Mouse (Mus musculus) forebrain, embryonic 16.5 days (tissue): Measurements from ENCODE around the gene Chek2. TPM values are rescaled to one million over a fixed set of nuclear protein-coding genes. Genes with fewer than 3 reads are reported as not detected.

Experiments
- ATAC-seq: fragments of 200-750 bp; cut with Nextera tagmentation; 2 replicates; pipeline ENCODE4 v1.8.0; 2017; ENCODE audit warnings: mild to moderate bottlenecking, moderate library complexity
- H3K27ac ChIP-seq: fragments of 300-500 bp; sonication (generic); 2 replicates; pipeline ENCODE4 v1.5.1; 2014; ENCODE audit warnings: low read length, control low read depth
- H3K27me3 ChIP-seq: fragments of 300-500 bp; sonication (generic); replicated peaks from 2 replicates; pipeline ENCODE4 v1.6.1; 2014; ENCODE audit warnings: low read length; ENCODE audit not compliant: control insufficient read depth, insufficient read depth
- H3K36me3 ChIP-seq: fragments of 300-500 bp; sonication (generic); 2 replicates; pipeline ENCODE4 v1.6.1; 2014; ENCODE audit not compliant: control insufficient read depth, insufficient read depth
- H3K4me1 ChIP-seq: fragments of 300-500 bp; sonication (generic); replicated peaks from 2 replicates; pipeline ENCODE4 v1.6.1; 2014; ENCODE audit warnings: low read length; ENCODE audit not compliant: control insufficient read depth, insufficient read depth
- H3K4me2 ChIP-seq: fragments of 300-500 bp; sonication (generic); 2 replicates; pipeline ENCODE4 v1.6.1; 2014; ENCODE audit warnings: mild to moderate bottlenecking, low read length, control low read depth
- H3K4me3 ChIP-seq: fragments of 300-500 bp; sonication (generic); replicated peaks from 2 replicates; pipeline ENCODE4 v1.5.1; 2014; ENCODE audit warnings: mild to moderate bottlenecking, low read length, control low read depth
- H3K9ac ChIP-seq: fragments of 300-500 bp; sonication (generic); replicated peaks from 2 replicates; pipeline ENCODE4 v1.6.1; 2014; ENCODE audit warnings: low read depth, low read length, control low read depth
- H3K9me3 ChIP-seq: fragments of 300-500 bp; sonication (generic); 2 replicates; pipeline ENCODE4 v1.6.1; 2016; ENCODE audit warnings: low read length; ENCODE audit not compliant: control insufficient read depth
- WGBS: fragments of 180-500 bp; shearing (Covaris S2); extraction: QIAGEN DNeasy Blood & Tissue Kit; methylation state at CpG from one replicate; pipeline ENCODE4 v1.1.7; 2014; 5-methylcytosine and 5-hydroxymethylcytosine counted together
- polyA plus RNA-seq: library from polyadenylated mRNA; unstranded; fragments of >200 nt; fragmentation: Nextera tagmentation; extraction: Ambion mirVana; gene quantifications from 2 replicates; pipeline ENCODE4 v1.2.1, GENCODE M21; 2015

Chek2 gene
- polyA plus RNA-seq, 1 experiment from 2014 or later = 13.5 TPM

- no peak overlapping the region for H3K27ac ChIP-seq
- no peaks in the 10 kb centered on the region for H3K27me3 ChIP-seq
- peak overlapping the region; percentile 97 for H3K4me2 ChIP-seq
- 86% methylated on average over 4 of the region's 4 CpGs for WGBS
- ATAC-seq = no peak
- peaks cover 53% of the 10 kb centered on the region for H3K4me1 ChIP-seq
- 0 out of 2 replicates have a peak, but pooled peaks cover 2% of the 10 kb centered on the region for H3K36me3 ChIP-seq
- H3K4me3 ChIP-seq = peak overlapping the region; percentile 86
- peak overlapping the region; percentile 93 for H3K9ac ChIP-seq
- H3K9me3 ChIP-seq = no peaks in the 10 kb centered on the region
Observed at GRCm38 (mm10) chr5:110807453-110807852, 32.3 kb upstream of the Chek2 start.

- Histone ChIP-seq H3K4me1 (peaks cover 48% of the 10 kb centered on the region), H3K4me2 (peak overlapping the region; percentile 97), H3K36me3 (no peaks in the 10 kb centered on the region), H3K27ac (no peak overlapping the region; the same call in 1 of the 2 replicates), H3K9ac (peak overlapping the region; percentile 93), H3K27me3 (no peaks in the 10 kb centered on the region), H3K4me3 (peak overlapping the region; percentile 86), H3K9me3 (no peaks in the 10 kb centered on the region)
- ATAC-seq = 0 out of 2 replicates have a peak, but pooled peaks have one; percentile 16
- WGBS = 2% methylated on average over 14 of the region's 14 CpGs
Observed at GRCm38 (mm10) chr5:110808061-110808631, 31.6 kb upstream of the Chek2 start.

- 2% methylated on average over 27 of the region's 27 CpGs for WGBS
- H3K27ac ChIP-seq = peak overlapping the region; percentile 90
- peak overlapping the region; percentile 86 for H3K4me3 ChIP-seq
- no peaks in the 10 kb centered on the region for H3K9me3 ChIP-seq
- peak overlapping the region; percentile 93 for H3K9ac ChIP-seq
- H3K4me1 ChIP-seq = peaks cover 45% of the 10 kb centered on the region
- ATAC-seq = no peak; the same call in 1 of the 2 replicates
- no peaks in the 10 kb centered on the region for H3K27me3 ChIP-seq
- peak overlapping the region; percentile 97 for H3K4me2 ChIP-seq
- H3K36me3 ChIP-seq = no peaks in the 10 kb centered on the region
Observed at GRCm38 (mm10) chr5:110808821-110809666, 30.7 kb upstream of the Chek2 start.

- Histone ChIP-seq H3K4me2 (peak within 1 kb of the TSS; percentile 97), H3K27me3 (no peaks in the 10 kb centered on the region), H3K9me3 (no peaks in the 10 kb centered on the region), H3K9ac (peak within 1 kb of the TSS; percentile 93), H3K4me1 (peaks cover 39% of the 10 kb centered on the region), H3K4me3 (peak within 1 kb of the TSS; percentile 86), H3K27ac (peak within 1 kb of the TSS; percentile 90), H3K36me3 (no peaks in the 10 kb centered on the region)
- WGBS = under 1% methylated on average over 75 of the region's 80 CpGs
- peak; percentile 96 for ATAC-seq
Observed at GRCm38 (mm10) chr5:110809667-110810325, 30.0 kb upstream of the Chek2 start, which contains the start of gene Ulk1. TSS of gene Ulk1 (minus strand) at chr5:110810097.

GRCm38 (mm10) chr5:110824421-110824820, 15.4 kb upstream of the Chek2 start:
- WGBS = 90% methylated on average over 4 of the region's 4 CpGs
- no peak for ATAC-seq
- H3K9me3 ChIP-seq = no peaks in the 10 kb centered on the region

GRCm38 (mm10) chr5:110826781-110827495, 12.8 kb upstream of the Chek2 start:
- H3K4me1 ChIP-seq = no peaks in the 10 kb centered on the region
- no peaks in the 10 kb centered on the region for H3K9me3 ChIP-seq
- no peak overlapping the region for H3K4me2 ChIP-seq
- H3K4me3 ChIP-seq = no peak overlapping the region
- no peak for ATAC-seq
- H3K27me3 ChIP-seq = no peaks in the 10 kb centered on the region
- WGBS = 94% methylated on average over 8 of the region's 8 CpGs
- H3K36me3 ChIP-seq = no peaks in the 10 kb centered on the region
- H3K27ac ChIP-seq = no peak overlapping the region
- no peak overlapping the region for H3K9ac ChIP-seq

More at GRCm38 (mm10) chr5:110824421-110824820, 15.4 kb upstream of the Chek2 start:
- H3K4me2 ChIP-seq = no peak overlapping the region
- H3K9ac ChIP-seq = no peak overlapping the region
- no peaks in the 10 kb centered on the region for H3K27me3 ChIP-seq
- no peaks in the 10 kb centered on the region for H3K4me1 ChIP-seq
- no peak overlapping the region for H3K4me3 ChIP-seq
- no peak overlapping the region for H3K27ac ChIP-seq
- H3K36me3 ChIP-seq = no peaks in the 10 kb centered on the region

- Histone ChIP-seq H3K4me3 (no peak overlapping the region), H3K4me2 (no peak overlapping the region), H3K36me3 (no peaks in the 10 kb centered on the region), H3K9me3 (no peaks in the 10 kb centered on the region), H3K27me3 (no peaks in the 10 kb centered on the region), H3K4me1 (no peaks in the 10 kb centered on the region), H3K9ac (no peak overlapping the region), H3K27ac (no peak overlapping the region)
- WGBS = 95% methylated on average over 5 of the region's 5 CpGs
- no peak for ATAC-seq
Observed at GRCm38 (mm10) chr5:110827576-110827975, 12.2 kb upstream of the Chek2 start.

GRCm38 (mm10) chr5:110831036-110831720, 8.6 kb upstream of the Chek2 start:
- WGBS = 95% methylated on average over 5 of the region's 5 CpGs
- Histone ChIP-seq H3K4me3 (no peak overlapping the region), H3K9me3 (no peaks in the 10 kb centered on the region), H3K4me1 (no peaks in the 10 kb centered on the region), H3K4me2 (no peak overlapping the region), H3K36me3 (no peaks in the 10 kb centered on the region), H3K27me3 (no peaks in the 10 kb centered on the region), H3K27ac (no peak overlapping the region), H3K9ac (no peak overlapping the region)
- no peak for ATAC-seq
